Mouse (Mus musculus) kidney, postnatal 10 days (tissue): ENCODE results near the gene Olfr1040.
"Not testable (repeated sequence)": the region's sequence is repeated elsewhere in the genome, so short reads cannot be mapped to it uniquely, and the experiment has no call there.

ENCODE experiments used
- DNase-seq: peaks from one replicate; pipeline ENCODE4 v3.0.0; 2021; ENCODE audit warnings: mixed read lengths

Gene Olfr1040

GRCm38 (mm10) chr2:86146632-86147031 is at the start of gene Olfr1040:
TSS of gene Olfr1040 (minus strand) at chr2:86146732.
- no peak for DNase-seq

- no peak for DNase-seq
Observed at GRCm38 (mm10) chr2:86195863-86196262, 49.3 kb upstream of the Olfr1040 start.

GRCm38 (mm10) chr2:86185583-86185982 is 39.1 kb upstream of the Olfr1040 start, which contains the start of gene Olfr52:
TSS of gene Olfr52 (minus strand) at chr2:86185683.
- no peak for DNase-seq

GRCm38 (mm10) chr2:86179950-86180349 is 33.4 kb upstream of the Olfr1040 start:
- DNase-seq = no peak

- no peak for DNase-seq
Observed at GRCm38 (mm10) chr2:86177720-86178119, 31.2 kb upstream of the Olfr1040 start, which contains the start of gene Olfr1044. TSS of gene Olfr1044 (minus strand) at chr2:86177820.

GRCm38 (mm10) chr2:86175422-86175821 is 28.9 kb upstream of the Olfr1040 start:
- DNase-seq = not testable (repeated sequence)

GRCm38 (mm10) chr2:86167422-86167821 is 20.9 kb upstream of the Olfr1040 start, which contains the start of gene Olfr1043:
TSS of gene Olfr1043 (minus strand) at chr2:86167522.
- no peak for DNase-seq

GRCm38 (mm10) chr2:86161738-86162137 is 15.2 kb upstream of the Olfr1040 start, which contains the start of gene Olfr1042:
TSS of gene Olfr1042 (minus strand) at chr2:86161838.
- DNase-seq = no peak

GRCm38 (mm10) chr2:86135828-86136227 is 10.7 kb downstream of the Olfr1040 start, which contains the start of gene Olfr1039:
TSS of gene Olfr1039 (minus strand) at chr2:86135928.
- no peak for DNase-seq
